Mouse (Mus musculus) MEL (cell line): ENCODE results near the gene Ltk.

Source experiments
- CTCF ChIP-seq, 3 experiments: IDR thresholded peaks in 2 of 3; conservative IDR thresholded peaks in 1 of 3; 2 replicates each; pipeline ENCODE4 v1.5.1; 2011 to 2012; ENCODE audit warnings: low read length in 3 of 3, low read depth in 2 of 3, mild to moderate bottlenecking in 2 of 3, improper control_type of control experiment in 1 of 3, inconsistent platforms in 1 of 3, mixed read lengths in 1 of 3, moderate library complexity in 1 of 3; ENCODE audit not compliant: control insufficient read depth in 1 of 3, insufficient read depth in 1 of 3, poor library complexity in 1 of 3, severe bottlenecking in 1 of 3
- TAL1 ChIP-seq: IDR thresholded peaks from 2 replicates; pipeline ENCODE4 v1.6.1; 2012; ENCODE audit warnings: mild to moderate bottlenecking, inconsistent platforms, low read length, moderate library complexity, mixed read lengths

GRCm38 (mm10) chr2:119804275-119804628 lies 44.0 kb upstream of the Ltk start:
- TF ChIP-seq CTCF (IDR thresholded peaks at IDR 0.05 in 2 of 3, conservative IDR thresholded peaks at IDR 0.05 in 1 of 3; ENCODE audit: control insufficient read depth in 1 of 3, insufficient read depth in 1 of 3, low read depth in 2 of 3, low read length in 3 of 3, poor library complexity in 1 of 3, severe bottlenecking in 1 of 3) (no peak), TAL1 (no peak)
